Mouse (Mus musculus) kidney, postnatal 25 days (tissue): ENCODE results near the gene Neurl3.

ENCODE experiments used
- DNase-seq, 2 experiments: peaks; one replicate each; pipeline ENCODE4 v3.0.0; 2021; ENCODE audit warnings: mixed read lengths in 2 of 2

The Neurl3 gene

GRCm38 (mm10) chr1:36255871-36256640, 18.4 kb downstream of the Neurl3 start:
- DNase-seq = peak in 1 of 2 experiments; percentile 31

- DNase-seq = peak; percentile 74 to 81
Observed at GRCm38 (mm10) chr1:36254635-36255360, 19.7 kb downstream of the Neurl3 start.

DNA sequence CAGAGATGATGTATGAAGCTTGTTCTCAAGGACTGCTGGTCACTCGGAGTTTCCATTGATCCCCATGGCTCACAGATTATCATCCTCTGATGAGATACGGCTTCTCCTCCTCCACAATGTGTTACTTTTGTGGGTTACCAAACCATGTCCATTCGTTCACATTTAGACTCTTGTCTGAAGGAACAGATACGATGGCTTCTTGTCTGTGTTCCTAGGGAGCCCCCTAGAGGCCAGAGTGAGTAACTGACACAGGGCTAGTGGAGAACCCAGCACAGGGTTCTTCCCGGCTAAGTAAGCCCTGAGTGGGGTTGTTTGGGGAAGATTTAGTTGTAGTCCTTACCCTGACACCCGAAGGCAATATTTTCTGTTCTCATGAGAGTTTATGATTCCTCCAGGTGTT, 21.7 kb downstream of the Neurl3 start:
- DNase-seq = peak; percentile 72 to 79

GRCm38 (mm10) chr1:36251426-36251825, 23.1 kb downstream of the Neurl3 start:
- peak in 1 of 2 experiments; percentile 27 for DNase-seq

- DNase-seq = no peak
Observed at GRCm38 (mm10) chr1:36246688-36247087, 27.8 kb downstream of the Neurl3 start.

DNA sequence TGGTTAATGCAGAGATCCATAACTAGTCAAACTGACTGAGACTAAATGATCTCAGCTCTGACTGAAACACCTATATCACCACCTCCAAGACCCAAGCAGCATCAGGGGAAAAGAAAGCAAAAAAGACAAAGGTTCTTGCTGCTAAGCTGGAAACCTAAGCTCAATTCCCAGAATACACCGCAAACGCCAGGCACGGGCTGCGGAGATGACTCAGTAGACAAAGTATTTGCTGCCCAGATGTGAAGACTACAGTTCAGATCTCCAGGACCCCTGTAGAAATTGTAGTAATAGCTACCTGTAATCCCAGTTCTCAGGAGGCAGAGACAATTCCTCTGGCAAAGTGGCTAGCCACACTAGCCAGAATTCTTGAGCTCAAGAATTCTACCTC, 29.7 kb downstream of the Neurl3 start:
- DNase-seq = no peak

- peak; percentile 95 to 98 for DNase-seq
Observed at GRCm38 (mm10) chr1:36244058-36244827, 30.2 kb downstream of the Neurl3 start, which contains the start of gene Uggt1. Uggt1 (minus strand) TSS chr1:36244720.

- DNase-seq = no peak
Observed at GRCm38 (mm10) chr1:36243447-36244057, 30.9 kb downstream of the Neurl3 start.

GRCm38 (mm10) chr1:36241903-36242429, 32.5 kb downstream of the Neurl3 start:
- DNase-seq = no peak

DNA sequence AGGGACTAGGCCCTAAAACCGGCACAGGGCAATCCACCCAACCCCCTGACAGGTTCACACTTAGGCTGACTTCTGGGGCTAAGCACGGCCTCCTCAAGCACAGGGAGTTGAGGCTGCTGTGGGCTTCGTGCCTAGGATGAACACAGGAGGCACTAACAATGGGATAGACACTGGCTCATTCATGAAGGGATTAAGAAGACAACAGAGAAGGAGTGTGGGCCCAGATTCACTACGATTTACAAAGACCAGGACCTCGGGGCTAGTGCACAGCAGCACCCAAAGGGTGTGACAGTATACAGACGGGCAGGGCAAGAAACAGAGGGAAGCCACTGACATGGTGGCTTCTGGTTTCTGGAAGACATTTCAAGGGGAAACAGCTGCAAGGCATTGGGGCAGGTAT, 34.3 kb downstream of the Neurl3 start:
- DNase-seq = no peak

DNA sequence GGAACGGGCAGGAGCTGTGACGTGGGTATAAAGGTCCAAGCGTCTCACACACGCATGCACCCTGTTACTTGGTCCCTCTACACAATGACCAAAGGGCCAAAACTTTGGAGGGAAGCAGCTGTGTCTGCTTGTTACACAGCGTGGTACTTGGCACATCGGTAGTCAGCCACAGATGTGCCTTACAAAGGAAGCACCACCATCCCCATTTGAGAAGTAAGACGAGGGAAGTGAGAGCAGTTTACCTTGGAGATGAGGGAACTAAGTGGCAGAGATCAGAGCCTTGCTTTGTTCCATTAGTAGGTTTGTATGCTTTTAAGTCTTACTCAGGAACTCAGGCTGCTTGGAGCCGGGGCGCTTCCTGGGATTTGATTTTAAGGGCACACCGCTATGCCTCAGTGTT, 35.1 kb downstream of the Neurl3 start:
- DNase-seq = no peak

GRCm38 (mm10) chr1:36235855-36236254, 38.6 kb downstream of the Neurl3 start:
- no peak for DNase-seq

DNA sequence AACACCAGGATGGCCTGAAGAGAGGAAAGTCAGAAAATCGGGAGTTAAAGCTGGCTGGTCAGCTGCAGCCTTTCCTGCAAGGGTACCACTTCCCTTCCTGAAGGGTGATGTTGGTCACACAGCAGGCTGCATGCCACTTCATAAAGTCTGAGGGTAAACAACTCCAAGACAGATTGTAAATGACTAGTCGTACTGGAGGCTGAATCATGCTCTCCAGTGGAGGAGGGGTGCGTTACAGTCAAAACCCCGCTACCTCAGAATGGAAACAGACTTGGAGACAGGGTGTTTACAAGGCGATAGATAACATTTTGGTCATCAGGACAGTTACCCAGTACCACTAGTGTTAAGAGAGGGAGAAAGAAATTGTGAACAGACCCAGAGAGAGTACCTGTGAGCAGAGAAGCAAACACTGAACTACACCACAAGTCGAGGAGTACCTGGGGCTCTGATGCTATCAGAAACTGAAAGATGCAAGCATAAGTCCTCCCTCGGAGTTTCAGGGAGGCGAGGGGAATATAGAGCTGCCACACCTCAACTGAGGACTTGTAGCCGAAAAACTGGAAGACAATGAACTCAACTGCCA, 39.3 kb downstream of the Neurl3 start:
- DNase-seq = no peak

DNA sequence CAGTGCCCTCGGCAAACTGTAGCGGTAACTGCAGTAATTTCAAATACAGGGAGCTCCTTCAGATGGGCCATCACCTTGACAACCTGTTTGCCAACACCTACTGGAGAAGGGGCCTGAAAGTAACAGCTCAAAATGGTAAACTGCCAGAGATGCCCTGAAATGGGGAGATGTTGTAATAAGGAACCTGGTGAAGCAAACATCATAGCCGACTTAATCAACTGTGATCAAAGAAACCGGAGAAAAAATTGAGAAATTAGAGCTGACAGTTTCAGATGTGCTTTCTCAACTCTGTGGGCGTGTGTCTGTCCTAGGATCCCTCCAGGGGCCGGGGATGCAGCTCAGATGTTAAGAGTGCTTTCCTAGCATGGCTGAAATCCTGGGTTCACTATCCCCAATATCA, 41.3 kb downstream of the Neurl3 start:
- no peak for DNase-seq

GRCm38 (mm10) chr1:36230919-36231705, 43.4 kb downstream of the Neurl3 start:
- DNase-seq = no peak

GRCm38 (mm10) chr1:36228461-36228860, 46.0 kb downstream of the Neurl3 start:
- no peak for DNase-seq

- no peak for DNase-seq
Observed at GRCm38 (mm10) chr1:36224648-36225047, 49.8 kb downstream of the Neurl3 start.
